17 mouse cellular contexts compared by ENCODE assay signal in the genomic region with DNA sequence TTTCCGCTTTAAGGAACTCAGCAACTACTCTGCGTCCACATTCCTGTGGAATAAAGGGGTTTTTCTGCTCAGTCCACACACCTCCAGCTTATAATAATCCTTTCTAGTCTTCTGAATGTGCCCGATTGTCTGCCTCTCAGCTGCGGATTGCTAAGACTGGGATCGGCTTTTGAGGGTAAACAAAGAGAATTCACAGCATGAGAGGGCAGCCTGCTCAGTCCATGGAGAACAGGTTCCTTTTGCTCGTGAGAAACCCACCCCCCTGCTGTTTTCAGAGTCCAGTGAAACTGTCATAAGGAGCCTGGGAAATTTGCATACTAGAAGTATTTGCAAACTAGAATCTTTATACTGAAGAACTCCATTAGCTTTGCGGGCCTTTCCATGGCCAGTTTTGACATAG. TPM values are rescaled to one million over a fixed set of nuclear protein-coding genes. Genes with fewer than 3 reads are reported as not detected.
DNase-seq lines count a peak whose midpoint lies in the region; ATAC-seq and TF ChIP-seq lines count a peak whose summit lies in the region.
"Had no signal": no experiment of that assay in that cellular context is flagged by ENCODE, and none has a peak within 500 bp of the region (broad histone marks: within the 10 kb centered on the region; RNA-seq: fewer than 3 reads in every experiment).

No protein-coding gene starts in this region.

- peaks cover 44% of the 10 kb centered on the region for H3K36me3 ChIP-seq in heart, postnatal 0 days (replicated peaks; ENCODE audit: control insufficient read depth, insufficient read depth, low read length)
- H3K36me3 ChIP-seq in embryonic facial prominence, embryonic 11.5 days (replicated peaks; ENCODE audit: control insufficient read depth, insufficient read depth, low read depth, low read length): peaks cover 4% of the 10 kb centered on the region; the same call in 1 of the 2 replicates
- H3K36me3 ChIP-seq in hindbrain, embryonic 13.5 days: peaks cover 53% of the 10 kb centered on the region
- peaks cover 46% of the 10 kb centered on the region for H3K36me3 ChIP-seq in neural tube, embryonic 12.5 days

- H3K9ac ChIP-seq in heart, postnatal 0 days (replicated peaks; ENCODE audit: low read depth, low read length): no peak overlapping the region
- H3K9ac ChIP-seq in embryonic facial prominence, embryonic 11.5 days (replicated peaks; ENCODE audit: low read length): no peak overlapping the region
- H3K9ac ChIP-seq in hindbrain, embryonic 13.5 days: peak overlapping the region; percentile 46
- 0 out of 2 replicates have a peak overlapping the region, but pooled peaks have one; percentile 23 for H3K9ac ChIP-seq in neural tube, embryonic 12.5 days
- H3K9ac ChIP-seq: liver, embryonic 12.5 days; stomach, embryonic 15.5 days had no signal

- no peaks in the 10 kb centered on the region for H3K9me3 ChIP-seq in heart, postnatal 0 days (replicated peaks; ENCODE audit: control insufficient read depth, low read length)
- H3K9me3 ChIP-seq in embryonic facial prominence, embryonic 11.5 days (replicated peaks; ENCODE audit: control insufficient read depth, low read length): no peaks in the 10 kb centered on the region
- no peaks in the 10 kb centered on the region for H3K9me3 ChIP-seq in hindbrain, embryonic 13.5 days
- H3K9me3 ChIP-seq in neural tube, embryonic 12.5 days: no peaks in the 10 kb centered on the region
- H3K9me3 ChIP-seq: liver, embryonic 12.5 days; stomach, embryonic 15.5 days had no signal

- H3K27ac ChIP-seq in heart, postnatal 0 days (ENCODE audit: low read depth): peak overlapping the region; percentile 76; the same call in 1 of the 2 replicates
- H3K27ac ChIP-seq in embryonic facial prominence, embryonic 11.5 days (replicated peaks; ENCODE audit: low read depth, low read length): peak overlapping the region; percentile 31; the same call in 1 of the 2 replicates
- H3K27ac ChIP-seq in hindbrain, embryonic 13.5 days: peak overlapping the region; percentile 81
- peak overlapping the region; percentile 47 for H3K27ac ChIP-seq in neural tube, embryonic 12.5 days
- H3K27ac ChIP-seq: liver, embryonic 12.5 days; stomach, embryonic 15.5 days had no signal

- 93% methylated on average over 7 of the region's 7 CpGs for WGBS in heart, postnatal 0 days
- 58% methylated on average over 7 of the region's 7 CpGs for WGBS in embryonic facial prominence, embryonic 11.5 days
- WGBS in hindbrain, embryonic 13.5 days: 27% methylated on average over 7 of the region's 7 CpGs
- WGBS in neural tube, embryonic 12.5 days: 39% methylated on average over 7 of the region's 7 CpGs

- no peak overlapping the region for H3K4me3 ChIP-seq in heart, postnatal 0 days (ENCODE audit: low read depth, low read length)
- H3K4me3 ChIP-seq in embryonic facial prominence, embryonic 11.5 days (ENCODE audit: low read depth, low read length): no peak overlapping the region
- H3K4me3 ChIP-seq in hindbrain, embryonic 13.5 days: no peak overlapping the region
- H3K4me3 ChIP-seq in neural tube, embryonic 12.5 days: no peak overlapping the region
- H3K4me3 ChIP-seq: erythroblast, embryonic 14.5 days; liver, embryonic 12.5 days; stomach, embryonic 15.5 days had no signal

- H3K4me2 ChIP-seq in heart, postnatal 0 days (ENCODE audit: low read depth, low read length): no peak overlapping the region
- no peak overlapping the region for H3K4me2 ChIP-seq in embryonic facial prominence, embryonic 11.5 days (ENCODE audit: low read depth, low read length)
- H3K4me2 ChIP-seq in hindbrain, embryonic 13.5 days: no peak overlapping the region
- 0 out of 2 replicates have a peak overlapping the region, but pooled peaks have one; percentile 2 for H3K4me2 ChIP-seq in neural tube, embryonic 12.5 days (replicated peaks)
- H3K4me2 ChIP-seq: liver, embryonic 12.5 days; stomach, embryonic 15.5 days had no signal

- H3K27me3 ChIP-seq in heart, postnatal 0 days (ENCODE audit: control insufficient read depth, insufficient read depth, low read length): no peaks in the 10 kb centered on the region
- no peaks in the 10 kb centered on the region for H3K27me3 ChIP-seq in embryonic facial prominence, embryonic 11.5 days (ENCODE audit: control insufficient read depth, insufficient read depth, low read length)
- H3K27me3 ChIP-seq in hindbrain, embryonic 13.5 days: no peaks in the 10 kb centered on the region
- no peaks in the 10 kb centered on the region for H3K27me3 ChIP-seq in neural tube, embryonic 12.5 days (replicated peaks)
- H3K27me3 ChIP-seq: liver, embryonic 12.5 days; stomach, embryonic 15.5 days had no signal

- DNase-seq in heart, postnatal 0 days (ENCODE audit: low spot score): no peak
- no peak for DNase-seq in heart, adult 18-20 months
- peak; percentile 45 for DNase-seq in embryonic facial prominence, embryonic 11.5 days (ENCODE audit: low spot score)
- DNase-seq in liver: no peak
- DNase-seq in layer of hippocampus, postnatal 25 days (ENCODE audit: extremely low spot score in 1 of 2, low spot score in 1 of 2): no peak
- DNase-seq in right cerebral cortex, adult 2 months (ENCODE audit: low spot score in 2 of 2): no peak
- DNase-seq: cerebellum, adult 9-11 months; kidney, adult 8-10 months had no signal

- no peak for TF ChIP-seq EP300 in heart, postnatal 0 days (IDR thresholded peaks at IDR 0.05; ENCODE audit: low read depth)

- ATAC-seq in heart, postnatal 0 days (ENCODE audit: insufficient read depth, low read depth): no peak
- no peak for ATAC-seq in embryonic facial prominence, embryonic 11.5 days (replicated peaks; ENCODE audit: insufficient number of reproducible peaks, low FRiP score, low TSS enrichment, low read depth)
- ATAC-seq in hindbrain, embryonic 13.5 days (ENCODE audit: low FRiP score): no peak
- ATAC-seq in neural tube, embryonic 12.5 days (ENCODE audit: low FRiP score, low read depth): no peak
- ATAC-seq: liver, embryonic 12.5 days had no signal

- H3K4me1 ChIP-seq in heart, postnatal 0 days (ENCODE audit: control insufficient read depth, insufficient read depth): 0 out of 2 replicates have a peak, but pooled peaks cover 4% of the 10 kb centered on the region
- no peaks in the 10 kb centered on the region; the same call in 1 of the 2 replicates for H3K4me1 ChIP-seq in embryonic facial prominence, embryonic 11.5 days (ENCODE audit: control insufficient read depth, insufficient read depth, low read length)
- peaks cover 74% of the 10 kb centered on the region for H3K4me1 ChIP-seq in hindbrain, embryonic 13.5 days (replicated peaks)
- peaks cover 54% of the 10 kb centered on the region for H3K4me1 ChIP-seq in neural tube, embryonic 12.5 days

- no peak for TF ChIP-seq CTCF in heart, postnatal 0 days (IDR thresholded peaks at IDR 0.05; ENCODE audit: low read depth)

RNA-seq across cellular contexts. Expression of gene Mrpl58, which starts 6.0 kb away (rescaled TPM):
- total RNA-seq in heart, postnatal 0 days (2014; rRNA removed; ENCODE audit: low replicate concordance): 107 and 285 TPM in 2 replicates
- polyA plus RNA-seq in heart, postnatal 0 days (2015; fragmentation: Nextera tagmentation; extraction: Ambion mirVana): 224 and 232 TPM in 2 replicates
- total RNA-seq in heart, adult 18-20 months (2021): 100 to 1,000 TPM; 140 to 166 TPM
- 217 and 221 TPM in 2 replicates for polyA plus RNA-seq in embryonic facial prominence, embryonic 11.5 days (2014; fragmentation: Nextera tagmentation; extraction: Ambion mirVana)
- 196 and 205 TPM in 2 replicates for polyA plus RNA-seq in hindbrain, embryonic 13.5 days (2015; fragmentation: Nextera tagmentation; extraction: Ambion mirVana)
- 193 and 199 TPM in 2 replicates for polyA plus RNA-seq in neural tube, embryonic 12.5 days (2016; fragmentation: Nextera tagmentation; extraction: Ambion mirVana)
- total RNA-seq in layer of hippocampus, postnatal 25 days (2021): 100 to 1,000 TPM; 102 to 103 TPM

RNA-seq across cellular contexts. Expression of gene Atp5h, which starts 10.2 kb away (rescaled TPM):
- total RNA-seq in heart, postnatal 0 days (2014; rRNA removed; ENCODE audit: low replicate concordance): 991 and 1,040 TPM in 2 replicates
- 4,106 and 4,345 TPM in 2 replicates for polyA plus RNA-seq in heart, postnatal 0 days (2015; fragmentation: Nextera tagmentation; extraction: Ambion mirVana)
- total RNA-seq in heart, adult 18-20 months (2021): 1,000 to 10,000 TPM; 2,170 to 2,492 TPM
- polyA plus RNA-seq in embryonic facial prominence, embryonic 11.5 days (2014; fragmentation: Nextera tagmentation; extraction: Ambion mirVana): 893 and 931 TPM in 2 replicates
- polyA plus RNA-seq in hindbrain, embryonic 13.5 days (2015; fragmentation: Nextera tagmentation; extraction: Ambion mirVana): 945 and 956 TPM in 2 replicates
- 890 and 895 TPM in 2 replicates for polyA plus RNA-seq in neural tube, embryonic 12.5 days (2016; fragmentation: Nextera tagmentation; extraction: Ambion mirVana)
- 100 to 1,000 TPM; 459 to 515 TPM for total RNA-seq in layer of hippocampus, postnatal 25 days (2021)

RNA-seq across cellular contexts. Expression of gene Kctd2, which starts 10.4 kb away (rescaled TPM):
- 8.3 and 8.4 TPM in 2 replicates for total RNA-seq in heart, postnatal 0 days (2014; rRNA removed; ENCODE audit: low replicate concordance)
- polyA plus RNA-seq in heart, postnatal 0 days (2015; fragmentation: Nextera tagmentation; extraction: Ambion mirVana): 15.1 and 15.6 TPM in 2 replicates
- 10 to 100 TPM; 30.1 to 31.0 TPM for total RNA-seq in heart, adult 18-20 months (2021)
- 18.8 and 21.0 TPM in 2 replicates for polyA plus RNA-seq in embryonic facial prominence, embryonic 11.5 days (2014; fragmentation: Nextera tagmentation; extraction: Ambion mirVana)
- polyA plus RNA-seq in hindbrain, embryonic 13.5 days (2015; fragmentation: Nextera tagmentation; extraction: Ambion mirVana): 17.7 and 22.2 TPM in 2 replicates
- 29.7 and 29.9 TPM in 2 replicates for polyA plus RNA-seq in neural tube, embryonic 12.5 days (2016; fragmentation: Nextera tagmentation; extraction: Ambion mirVana)
- total RNA-seq in layer of hippocampus, postnatal 25 days (2021): 10 to 100 TPM; 65.4 to 74.6 TPM

RNA-seq across cellular contexts. Expression of gene Cdr2l, which starts 27.8 kb away (rescaled TPM):
- total RNA-seq in heart, postnatal 0 days (2014; rRNA removed; ENCODE audit: low replicate concordance): 23.1 and 26.7 TPM in 2 replicates
- 5.2 and 5.6 TPM in 2 replicates for polyA plus RNA-seq in heart, postnatal 0 days (2015; fragmentation: Nextera tagmentation; extraction: Ambion mirVana)
- total RNA-seq in heart, adult 18-20 months (2021): 1 to 10 TPM; 4.4 to 4.5 TPM
- polyA plus RNA-seq in embryonic facial prominence, embryonic 11.5 days (2014; fragmentation: Nextera tagmentation; extraction: Ambion mirVana): 15.2 and 15.7 TPM in 2 replicates
- polyA plus RNA-seq in hindbrain, embryonic 13.5 days (2015; fragmentation: Nextera tagmentation; extraction: Ambion mirVana): 22.4 and 23.2 TPM in 2 replicates
- polyA plus RNA-seq in neural tube, embryonic 12.5 days (2016; fragmentation: Nextera tagmentation; extraction: Ambion mirVana): 30.0 and 30.1 TPM in 2 replicates
- total RNA-seq in layer of hippocampus, postnatal 25 days (2021): 10 to 100 TPM; 21.7 to 22.8 TPM

RNA-seq across cellular contexts. Expression of gene Trim80, which starts 30.8 kb away (rescaled TPM):
- not detected in 2 replicates for total RNA-seq in heart, postnatal 0 days (2014; rRNA removed; ENCODE audit: low replicate concordance)
- polyA plus RNA-seq in heart, postnatal 0 days (2015; fragmentation: Nextera tagmentation; extraction: Ambion mirVana): 0.18 and 0.26 TPM in 2 replicates
- not detected for total RNA-seq in heart, adult 18-20 months (2021)
- polyA plus RNA-seq in embryonic facial prominence, embryonic 11.5 days (2014; fragmentation: Nextera tagmentation; extraction: Ambion mirVana): not detected in 2 replicates
- not detected in 2 replicates for polyA plus RNA-seq in hindbrain, embryonic 13.5 days (2015; fragmentation: Nextera tagmentation; extraction: Ambion mirVana)
- polyA plus RNA-seq in neural tube, embryonic 12.5 days (2016; fragmentation: Nextera tagmentation; extraction: Ambion mirVana): not detected in 2 replicates
- total RNA-seq in layer of hippocampus, postnatal 25 days (2021): not detected
- total RNA-seq: adrenal gland, postnatal 4 days; gastrocnemius, postnatal 4 days; heart, postnatal 25 days; layer of hippocampus, postnatal 14 days had no signal
- polyA plus RNA-seq: erythroblast, embryonic 14.5 days had no signal

Comparison
In these comparisons a context has a peak if more than half of its experiments do, and no peak if none do; other contexts are left out.
1. H3K27ac ChIP-seq: peak in every context shown above with its lines; median percentile 81 in hindbrain, embryonic 13.5 days; 76 in heart, postnatal 0 days; 47 in neural tube, embryonic 12.5 days; 31 in embryonic facial prominence, embryonic 11.5 days.
2. H3K9ac ChIP-seq: peak in hindbrain, embryonic 13.5 days (single experiment) and neural tube, embryonic 12.5 days (single experiment); none in heart, postnatal 0 days (single experiment) and embryonic facial prominence, embryonic 11.5 days (single experiment).